Mouse (Mus musculus) MEL (cell line): Measurements from ENCODE around the gene Rapgef1. TPM values are rescaled to one million over a fixed set of nuclear protein-coding genes. Genes with fewer than 3 reads are reported as not detected.

Experiments used
- DNase-seq: peaks from one replicate; pipeline ENCODE4 v3.0.0; 2011; ENCODE audit warnings: low read depth, low spot score
- H3K27ac ChIP-seq: 2 replicates; pipeline ENCODE4 v1.5.1; 2012; ENCODE audit warnings: low read depth, mild to moderate bottlenecking, control low read depth, low read length, moderate library complexity; ENCODE audit not compliant: control insufficient read depth
- H3K27me3 ChIP-seq, 2 experiments: fragments of 150-350 bp in 1 of 2; sonication (generic) in 1 of 2; 2 replicates each; pipeline ENCODE4 v1.6.1; 2012; ENCODE audit warnings: low read length in 2 of 2, mild to moderate bottlenecking in 2 of 2, improper control_type of control experiment in 1 of 2, moderate library complexity in 1 of 2; ENCODE audit not compliant: insufficient read depth in 2 of 2, control insufficient read depth in 1 of 2
- H3K36me3 ChIP-seq, 2 experiments: 2 replicates each; pipeline ENCODE4 v1.6.1; 2012 to 2014; ENCODE audit warnings: low read length in 2 of 2, improper control_type of control experiment in 1 of 2, inconsistent platforms in 1 of 2, mild to moderate bottlenecking in 1 of 2; ENCODE audit not compliant: insufficient read depth in 2 of 2, control insufficient read depth in 1 of 2
- H3K4me1 ChIP-seq, 2 experiments: fragments of 150-350 bp in 1 of 2; sonication (generic) in 1 of 2; 2 replicates each; pipeline ENCODE4 v1.6.1; 2012; ENCODE audit warnings: low read length in 2 of 2, improper control_type of control experiment in 1 of 2, mild to moderate bottlenecking in 1 of 2; ENCODE audit not compliant: insufficient read depth in 2 of 2, control insufficient read depth in 1 of 2
- H3K4me3 ChIP-seq, 2 experiments: fragments of 150-350 bp in 1 of 2; sonication (generic) in 1 of 2; 2 replicates each; pipeline ENCODE4 v1.5.1; 2012; ENCODE audit warnings: low read depth in 2 of 2, low read length in 2 of 2, mild to moderate bottlenecking in 2 of 2, moderate library complexity in 2 of 2, control low read depth in 1 of 2, improper control_type of control experiment in 1 of 2; ENCODE audit not compliant: control insufficient read depth in 1 of 2, insufficient read depth in 1 of 2
- H3K79me2 ChIP-seq: 2 replicates; pipeline ENCODE4 v1.6.1; 2012; ENCODE audit warnings: mild to moderate bottlenecking, low read length, moderate library complexity; ENCODE audit not compliant: control insufficient read depth, poor library complexity, insufficient read depth
- H3K9ac ChIP-seq: 2 replicates; pipeline ENCODE4 v1.6.1; 2012; ENCODE audit warnings: low read depth, mild to moderate bottlenecking, control low read depth, low read length, moderate library complexity; ENCODE audit not compliant: control insufficient read depth, poor library complexity, severe bottlenecking
- H3K9me3 ChIP-seq: fragments of 150-350 bp; sonication (generic); replicated peaks from 2 replicates; pipeline ENCODE4 v1.6.1; 2012; ENCODE audit warnings: mild to moderate bottlenecking, low read length, improper control_type of control experiment, moderate library complexity; ENCODE audit not compliant: insufficient read depth
- E2F4 ChIP-seq: IDR thresholded peaks from 2 replicates; pipeline ENCODE4 v1.6.1; 2011; ENCODE audit warnings: low read depth, low read length, improper control_type of control experiment, borderline replicate concordance
- ELF1 ChIP-seq: IDR thresholded peaks from 2 replicates; pipeline ENCODE4 v1.6.1; 2014; ENCODE audit warnings: low read depth, mild to moderate bottlenecking, inconsistent platforms, low read length, improper control_type of control experiment, moderate library complexity
- ETS1 ChIP-seq: IDR thresholded peaks from 2 replicates; pipeline ENCODE4 v1.6.1; 2012; ENCODE audit warnings: low read depth, mild to moderate bottlenecking, inconsistent platforms, low read length, improper control_type of control experiment, moderate library complexity
- GATA1 ChIP-seq: IDR thresholded peaks from 2 replicates; pipeline ENCODE4 v1.6.1; 2011; ENCODE audit warnings: low read depth, low read length, improper control_type of control experiment
- HCFC1 ChIP-seq: IDR thresholded peaks from 2 replicates; pipeline ENCODE4 v1.6.1; 2012; ENCODE audit warnings: low read depth, mild to moderate bottlenecking, inconsistent platforms, low read length, improper control_type of control experiment, moderate library complexity
- JUND ChIP-seq: IDR thresholded peaks from 2 replicates; pipeline ENCODE4 v1.6.1; 2011; ENCODE audit warnings: low read depth, mild to moderate bottlenecking, improper control_type of control experiment, low read length
- KAT2A ChIP-seq: conservative IDR thresholded peaks from 2 replicates; pipeline ENCODE4 v1.6.1; 2012; ENCODE audit warnings: low read depth, low read length, improper control_type of control experiment, inconsistent platforms
- MAX ChIP-seq: IDR thresholded peaks from 2 replicates; pipeline ENCODE4 v1.6.1; 2011; ENCODE audit warnings: low read length, improper control_type of control experiment
- MAZ ChIP-seq: IDR thresholded peaks from 2 replicates; pipeline ENCODE4 v1.6.1; 2012; ENCODE audit warnings: low read depth, mild to moderate bottlenecking, inconsistent platforms, low read length, improper control_type of control experiment
- MXI1 ChIP-seq: IDR thresholded peaks from 2 replicates; pipeline ENCODE4 v1.6.1; 2011; ENCODE audit warnings: mild to moderate bottlenecking, low read depth, low read length, improper control_type of control experiment
- POLR2A ChIP-seq, 2 experiments: IDR thresholded peaks; 2 replicates each; pipeline ENCODE4 v1.6.1; 2011 to 2012; ENCODE audit warnings: low read length in 2 of 2, mild to moderate bottlenecking in 2 of 2, control low read depth in 1 of 2, improper control_type of control experiment in 1 of 2, low read depth in 1 of 2, moderate library complexity in 1 of 2; ENCODE audit not compliant: control insufficient read depth in 1 of 2, insufficient read depth in 1 of 2, poor library complexity in 1 of 2
- POLR2AphosphoS2 ChIP-seq: IDR thresholded peaks from 2 replicates; pipeline ENCODE4 v1.6.1; 2011; ENCODE audit warnings: low read length, improper control_type of control experiment
- RAD21 ChIP-seq: IDR thresholded peaks from 2 replicates; pipeline ENCODE4 v1.6.1; 2011; ENCODE audit warnings: mild to moderate bottlenecking, low read depth, low read length, improper control_type of control experiment
- SIN3A ChIP-seq: IDR thresholded peaks from 2 replicates; pipeline ENCODE4 v1.6.1; 2012; ENCODE audit warnings: low read length, improper control_type of control experiment, inconsistent platforms
- TBP ChIP-seq: IDR thresholded peaks from 2 replicates; pipeline ENCODE4 v1.8.0; 2011; ENCODE audit warnings: low read depth, low read length, improper control_type of control experiment
- TCF12 ChIP-seq: IDR thresholded peaks from 2 replicates; pipeline ENCODE4 v1.6.1; 2014; ENCODE audit warnings: low read depth, mild to moderate bottlenecking, inconsistent platforms, low read length, improper control_type of control experiment, moderate library complexity
- UBTF ChIP-seq: IDR thresholded peaks from 2 replicates; pipeline ENCODE4 v1.6.1; 2012; ENCODE audit warnings: low read depth, mild to moderate bottlenecking, inconsistent platforms, low read length, improper control_type of control experiment, moderate library complexity, borderline replicate concordance; ENCODE audit not compliant: insufficient read depth
- ZC3H11A ChIP-seq: IDR thresholded peaks from 2 replicates; pipeline ENCODE4 v1.6.1; 2012; ENCODE audit warnings: low read depth, mild to moderate bottlenecking, inconsistent platforms, low read length, improper control_type of control experiment
- polyA plus RNA-seq, 2 experiments: library from polyadenylated mRNA; stranded (reverse) in 1 of 2; unstranded in 1 of 2; fragments of >175 nt in 1 of 2; fragments of >200 nt in 1 of 2; gene quantifications; 2 replicates each; pipeline versions ENCODE4 v1.2.1 to v1.2.4; 2012; ENCODE audit warnings: low replicate concordance in 2 of 2, low read depth in 1 of 2; ENCODE audit not compliant: insufficient read length in 2 of 2, insufficient read depth in 1 of 2, missing spikeins in 1 of 2
- total RNA-seq: library from RNA; depleted of rRNA; stranded (reverse); fragments of 300-350 nt; gene quantifications from 2 replicates; pipeline ENCODE4 v1.2.3, GENCODE M21; 2012

Gene Rapgef1
- total and polyA plus RNA-seq, 3 experiments, result 57.2 to 88.3 (median 77.0) TPM

DNA sequence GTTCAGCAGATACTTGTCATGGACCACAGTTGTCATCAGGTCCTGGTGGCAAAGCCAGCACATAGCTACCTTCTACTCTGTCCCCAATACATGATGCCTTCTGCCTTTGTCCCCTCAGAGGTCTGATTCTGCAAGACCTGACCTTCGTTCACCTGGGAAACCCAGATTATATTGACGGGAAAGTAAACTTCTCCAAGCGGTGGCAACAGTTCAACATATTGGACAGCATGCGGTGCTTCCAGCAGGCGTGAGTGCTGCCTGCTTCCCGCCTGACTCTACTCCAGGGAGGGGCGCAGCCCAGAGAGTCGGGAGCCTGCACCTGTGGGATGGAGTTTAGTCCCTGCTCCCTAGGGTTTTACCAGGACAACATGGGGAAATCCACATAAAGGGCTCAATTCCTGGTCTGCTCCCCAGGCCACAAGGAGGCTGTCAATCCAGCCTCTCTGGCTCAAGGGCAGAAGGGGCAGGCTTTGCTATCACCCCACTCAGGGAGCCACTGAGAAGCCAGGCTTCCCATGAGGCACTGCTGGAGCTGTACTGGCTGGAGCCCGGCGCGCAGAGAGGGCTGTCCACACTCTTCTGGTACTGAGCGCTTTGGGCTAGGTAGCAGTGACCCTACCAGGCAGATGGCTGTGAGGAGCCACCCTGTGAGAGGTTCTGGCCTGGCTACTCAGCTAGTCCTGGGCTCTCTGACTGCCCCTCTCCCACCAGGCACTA lies 117.8 kb downstream of the Rapgef1 start:
- no peaks in the 10 kb centered on the region; a peak in 1 of 4 replicates for H3K36me3 ChIP-seq
- no peak overlapping the region for H3K4me3 ChIP-seq
- H3K27ac ChIP-seq, result no peak overlapping the region
- no peak overlapping the region for H3K9ac ChIP-seq
- H3K4me1 ChIP-seq, result no peaks in the 10 kb centered on the region
- no peak for DNase-seq
- no peaks in the 10 kb centered on the region for H3K9me3 ChIP-seq
- H3K79me2 ChIP-seq, result no peaks in the 10 kb centered on the region
- TF ChIP-seq SIN3A, result no peak
- no peak for TF ChIP-seq MAX
- TF ChIP-seq TCF12, result no peak
- TF ChIP-seq ZC3H11A, result no peak
- no peak for TF ChIP-seq POLR2AphosphoS2
- no peak for TF ChIP-seq RAD21
- no peak for TF ChIP-seq TBP
- no peak for TF ChIP-seq HCFC1
- TF ChIP-seq E2F4, result no peak
- no peak for TF ChIP-seq UBTF
- TF ChIP-seq JUND, result no peak
- no peak for TF ChIP-seq MXI1
- no peak for TF ChIP-seq GATA1
- H3K27me3 ChIP-seq, result no peaks in the 10 kb centered on the region

DNA sequence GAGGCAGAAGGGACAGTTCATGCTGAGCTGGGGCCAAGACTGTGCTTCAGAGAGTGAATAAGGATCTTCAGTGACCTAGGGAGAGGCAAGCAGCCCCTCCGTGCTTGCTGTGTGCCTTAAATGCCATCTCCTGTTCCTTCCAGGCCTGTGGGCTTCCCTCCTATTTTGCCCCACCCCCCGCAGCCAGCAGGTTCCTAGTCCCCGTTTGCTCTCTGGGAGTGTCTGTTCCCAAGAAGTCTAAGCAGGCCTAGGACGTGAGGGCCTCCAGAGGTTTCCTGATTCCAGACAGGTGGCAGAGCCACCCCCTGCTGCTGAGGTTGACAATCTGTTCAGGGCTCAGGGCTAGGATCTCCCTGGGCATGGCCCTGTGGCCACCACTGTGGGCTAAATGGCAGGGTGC lies 119.3 kb downstream of the Rapgef1 start:
- Histone ChIP-seq H3K79me2 (no peaks in the 10 kb centered on the region), H3K9me3 (no peaks in the 10 kb centered on the region), H3K36me3 (no peaks in the 10 kb centered on the region; a peak in 1 of 4 replicates), H3K4me1 (no peaks in the 10 kb centered on the region), H3K27me3 (no peaks in the 10 kb centered on the region), H3K27ac (no peak overlapping the region), H3K4me3 (no peak overlapping the region), H3K9ac (no peak overlapping the region)
- no peak for DNase-seq
- TF ChIP-seq KAT2A (no peak), POLR2A (IDR thresholded peaks at IDR 0.05; ENCODE audit: control insufficient read depth in 1 of 2, insufficient read depth in 1 of 2, low read depth in 1 of 2, low read length in 2 of 2, poor library complexity in 1 of 2) (no peak), MAZ (no peak), UBTF (no peak), ETS1 (no peak), GATA1 (no peak), ELF1 (no peak)
